Mouse (Mus musculus): ENCODE data around the gene Snu13.

Snu13 gene

DNA sequence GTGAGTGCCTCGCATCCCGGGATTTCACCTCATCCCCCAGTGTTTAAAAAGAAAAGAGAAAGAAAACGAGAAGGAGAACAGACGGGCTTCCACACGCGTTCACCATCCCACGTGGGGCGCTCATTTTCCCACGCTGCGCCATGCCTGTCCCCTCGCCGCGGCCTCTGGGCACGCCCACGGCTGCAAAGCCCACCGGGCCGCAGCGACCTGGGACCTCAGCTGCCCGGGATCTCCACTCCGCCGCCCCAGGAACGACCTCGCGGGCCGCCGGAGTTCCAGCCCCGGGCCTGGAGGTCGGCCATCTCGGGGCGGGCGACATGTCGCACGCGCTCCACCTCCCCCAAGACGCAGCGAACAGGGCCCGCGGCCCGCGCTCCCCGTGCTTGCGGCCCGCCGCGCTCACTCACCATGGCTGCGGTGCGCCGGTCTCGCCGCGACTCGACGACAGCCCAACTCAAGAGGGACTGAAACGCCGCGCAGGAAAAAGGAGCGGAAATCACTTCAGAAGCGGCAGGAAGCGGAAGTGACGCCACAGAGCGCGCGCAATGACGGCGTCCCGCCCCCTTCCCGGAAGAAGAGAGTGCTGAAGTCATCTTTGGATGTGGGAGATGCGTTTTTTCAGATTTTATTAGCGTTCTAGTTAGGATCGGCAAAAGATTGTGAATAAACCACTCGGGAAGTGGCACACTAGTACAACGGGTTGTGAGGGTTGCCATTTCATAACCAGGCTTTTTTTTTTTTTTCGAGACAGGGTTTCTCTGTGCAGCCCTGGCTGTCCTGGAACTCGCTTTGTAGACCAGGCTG lies at the start of gene Snu13:
Gene Snu13 (minus strand): TSS at position 519 of the 804 bp plus-strand sequence.
- DNase-seq (ENCODE audit: low spot score), result peak; percentile 95

DNA sequence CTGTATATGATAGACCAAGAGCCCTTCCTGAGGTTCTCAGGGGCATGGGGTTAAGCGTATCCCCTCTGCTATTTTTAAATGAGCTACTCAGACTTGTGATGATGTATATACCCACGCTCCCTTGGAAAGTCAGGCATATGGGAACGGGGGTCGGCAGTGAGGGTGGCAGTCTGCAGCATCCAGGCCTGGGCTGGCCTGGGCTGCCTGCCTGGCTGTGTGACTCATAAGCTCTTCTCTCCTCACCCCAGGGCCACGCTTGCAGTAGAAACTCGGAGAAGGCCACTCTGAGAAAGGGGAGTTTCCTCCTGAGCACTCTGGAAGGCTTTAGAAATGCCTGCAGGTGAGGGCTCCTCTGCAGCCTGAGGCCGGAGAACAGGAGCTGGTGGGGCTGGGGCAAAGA lies 43.7 kb upstream of the Snu13 start:
- no peak for DNase-seq (ENCODE audit: low spot score)

- DNase-seq (ENCODE audit: low spot score), result peak; percentile 56
Observed at GRCm38 (mm10) chr15:82087266-82087665, 39.9 kb upstream of the Snu13 start.

DNA sequence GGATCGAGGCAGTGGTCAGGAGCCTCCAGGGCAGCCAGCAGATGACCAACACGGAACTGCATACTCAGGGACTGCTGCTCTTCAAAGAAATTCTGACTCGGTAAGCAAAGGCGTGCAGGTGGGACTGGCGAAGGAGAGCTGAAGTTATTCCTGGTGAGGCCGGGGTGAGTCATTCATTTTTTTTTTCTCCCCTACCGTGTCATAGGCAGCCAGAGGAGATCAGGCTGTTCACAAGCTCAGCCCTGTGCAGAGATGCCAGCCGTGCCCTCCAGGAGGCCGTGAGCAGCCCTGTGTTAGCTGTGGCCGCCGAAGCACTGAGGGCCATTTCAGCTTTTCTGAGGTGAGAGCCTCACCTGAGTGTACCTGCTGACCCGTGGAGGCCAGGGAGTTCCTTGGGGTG lies 38.7 kb upstream of the Snu13 start:
- no peak for DNase-seq (ENCODE audit: low spot score)

GRCm38 (mm10) chr15:82085606-82086005 lies 38.2 kb upstream of the Snu13 start:
- DNase-seq (ENCODE audit: low spot score), result no peak

- DNase-seq (ENCODE audit: low spot score), result peak; percentile 28
Observed at GRCm38 (mm10) chr15:82081161-82081560, 33.8 kb upstream of the Snu13 start.

- no peak for DNase-seq (ENCODE audit: low spot score)
Observed at GRCm38 (mm10) chr15:82079883-82080282, 32.5 kb upstream of the Snu13 start.

DNA sequence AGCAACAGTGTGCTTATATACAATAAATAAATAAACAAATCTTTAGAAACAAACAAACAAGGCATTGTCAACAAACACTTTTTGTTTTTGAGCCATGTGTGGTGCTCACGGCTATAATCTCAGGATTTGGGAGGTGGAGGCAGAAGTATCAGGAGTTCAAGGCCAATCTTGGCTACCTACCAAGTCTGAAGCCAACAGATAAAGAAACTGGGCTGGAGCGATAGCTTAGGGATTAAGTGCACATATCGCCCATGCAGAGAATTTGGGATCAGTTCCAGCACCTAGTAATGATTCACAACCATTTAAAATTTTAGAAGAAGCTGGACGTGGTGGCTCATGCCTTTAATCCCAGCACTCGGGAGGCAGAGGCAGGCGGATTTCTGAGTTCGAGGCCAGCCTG lies 26.1 kb upstream of the Snu13 start:
- DNase-seq (ENCODE audit: low spot score), result no peak

- DNase-seq (ENCODE audit: low spot score), result no peak
Observed at GRCm38 (mm10) chr15:82071816-82072469, 24.5 kb upstream of the Snu13 start.

DNA sequence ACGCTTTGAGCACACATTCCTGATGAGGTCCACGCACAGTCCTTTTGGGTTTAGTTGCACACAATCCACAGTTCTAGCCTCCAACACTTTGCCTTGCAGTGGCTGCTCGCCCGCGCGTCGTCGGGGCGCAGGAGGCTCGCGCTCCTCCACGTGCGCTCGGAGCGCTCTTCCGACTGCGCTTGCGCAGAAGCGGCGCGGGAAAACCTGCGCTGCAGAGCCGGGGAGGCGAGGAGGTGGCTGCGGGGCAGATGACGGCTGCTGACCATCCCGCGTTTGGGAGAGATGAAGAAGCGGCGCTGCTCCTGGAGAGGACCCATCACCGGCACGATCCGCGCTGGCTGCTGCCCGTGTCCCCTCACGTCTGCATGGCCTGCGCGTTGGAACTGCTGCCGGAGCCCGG lies 22.5 kb upstream of the Snu13 start, which contains the start of gene Mei1:
Gene Mei1 (plus strand): TSS at position 99 of the 400 bp plus-strand sequence.
- no peak for DNase-seq (ENCODE audit: low spot score)

DNA sequence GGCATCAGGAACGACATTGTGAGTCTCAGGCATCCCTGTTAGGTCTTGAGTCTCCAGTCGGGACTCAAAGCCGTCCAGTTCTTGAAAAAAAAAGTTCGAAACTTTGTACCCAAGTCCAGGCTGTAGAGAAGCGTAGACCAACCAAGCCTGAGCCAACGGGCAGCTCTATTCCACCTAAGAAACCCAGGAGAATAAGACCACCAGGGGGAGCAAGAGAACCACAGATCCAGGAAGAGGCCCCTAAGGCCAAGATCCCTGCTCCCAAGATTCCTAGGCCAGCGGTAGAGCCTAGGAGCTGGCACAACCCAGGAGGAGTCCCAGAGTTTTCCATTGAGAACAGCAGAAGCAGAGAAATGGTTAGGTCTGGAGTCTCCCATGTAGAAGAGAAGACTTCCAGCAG lies 18.1 kb upstream of the Snu13 start:
- DNase-seq (ENCODE audit: low spot score), result peak; percentile 94

DNA sequence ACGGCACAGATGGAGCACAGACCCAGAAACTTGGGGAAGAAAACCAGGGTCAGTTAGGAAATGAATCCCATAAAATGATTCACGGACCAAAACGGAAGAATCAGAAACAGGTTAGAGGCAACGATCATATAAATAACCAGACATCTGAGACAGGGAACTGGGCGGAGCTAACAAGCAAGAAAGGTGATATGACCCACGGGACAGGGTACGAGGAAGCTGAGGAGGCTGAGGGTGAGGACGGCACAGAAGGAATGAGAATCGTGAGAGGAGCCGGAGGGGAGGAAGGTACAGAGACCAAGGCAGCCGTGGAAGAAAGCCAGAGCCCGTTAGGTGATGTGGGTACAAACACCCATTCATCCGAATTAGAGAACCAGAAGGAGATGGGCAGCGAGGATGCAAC lies 16.5 kb upstream of the Snu13 start:
- DNase-seq (ENCODE audit: low spot score), result peak; percentile 30

DNA sequence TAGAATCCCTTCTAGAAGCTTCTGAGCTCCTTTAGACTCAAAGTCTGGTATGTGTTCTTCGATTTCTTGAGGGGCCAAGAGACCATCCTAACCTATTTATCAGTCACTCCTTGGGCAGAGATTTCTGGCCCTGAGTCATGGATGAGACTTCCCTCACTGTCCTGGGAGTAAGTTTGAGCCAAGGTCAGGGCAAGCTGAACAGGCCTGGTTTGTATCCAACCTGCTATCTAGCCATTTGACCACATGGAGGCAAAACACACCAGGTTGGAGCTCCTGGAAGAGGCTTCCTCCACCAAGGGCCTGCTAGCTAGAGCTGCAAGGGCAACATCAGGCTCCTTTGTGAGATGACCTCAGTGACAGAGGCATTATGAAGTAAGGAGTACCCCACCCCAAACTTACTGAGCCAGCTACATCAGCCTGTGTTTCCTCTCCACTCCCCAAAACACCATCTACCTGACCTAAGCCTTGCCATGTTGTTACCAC lies 11.4 kb upstream of the Snu13 start, which contains the start of gene 4930407I10Rik:
Gene 4930407I10Rik (plus strand): TSS at position 433 of the 483 bp plus-strand sequence.
- no peak for DNase-seq (ENCODE audit: low spot score)

DNA sequence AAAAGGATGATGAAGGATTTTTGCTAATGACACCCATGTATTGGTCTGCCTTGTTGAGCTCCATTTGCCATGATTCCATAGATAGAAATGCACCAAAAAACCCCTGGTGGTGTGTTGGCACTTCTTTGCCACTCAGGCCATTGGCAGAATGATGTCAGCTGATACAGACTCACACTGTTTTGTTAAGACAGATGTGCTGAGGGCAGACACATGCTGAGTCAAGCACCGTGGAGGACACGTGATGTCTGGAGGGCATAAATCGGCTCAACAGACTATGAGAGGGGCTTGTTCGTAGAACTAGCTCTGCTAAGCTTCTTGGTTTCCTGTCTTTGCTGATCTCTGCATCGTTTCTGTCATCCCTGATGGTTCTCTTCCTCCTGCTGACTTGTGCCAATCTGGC lies 5.1 kb upstream of the Snu13 start:
- no peak for DNase-seq (ENCODE audit: low spot score)

DNA sequence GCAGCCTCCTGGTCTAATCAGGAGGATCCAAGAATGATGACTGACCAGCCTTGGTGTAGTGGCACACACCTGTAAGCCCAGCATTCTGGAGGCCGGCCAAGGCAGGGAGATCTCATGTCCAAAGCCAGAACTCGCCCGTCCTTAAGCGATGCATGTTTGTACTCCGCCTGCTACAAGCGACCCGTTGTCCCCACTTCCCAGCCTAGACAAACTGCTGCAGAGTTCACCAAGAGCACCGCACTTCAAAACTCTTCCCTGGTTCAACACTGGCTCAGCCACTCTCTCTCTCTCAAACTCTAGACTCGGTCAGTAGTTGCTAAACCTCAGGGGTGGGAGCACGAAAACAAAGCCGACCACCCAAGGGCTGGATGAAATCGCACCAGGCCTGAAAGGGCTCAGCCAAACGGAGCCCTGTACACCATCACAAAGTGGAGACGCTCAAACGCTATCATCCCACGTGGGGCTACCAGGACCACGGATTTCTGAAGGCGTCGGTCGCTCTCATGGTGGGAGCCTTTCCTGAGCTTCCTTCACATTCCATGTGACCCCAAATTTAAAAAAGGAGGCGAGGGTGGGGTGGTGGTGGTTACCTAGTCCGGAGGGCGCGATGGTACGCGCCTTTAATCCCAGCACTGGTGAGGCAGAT lies 1.0 kb downstream of the Snu13 start:
- peak; percentile 54 for DNase-seq (ENCODE audit: low spot score)

DNA sequence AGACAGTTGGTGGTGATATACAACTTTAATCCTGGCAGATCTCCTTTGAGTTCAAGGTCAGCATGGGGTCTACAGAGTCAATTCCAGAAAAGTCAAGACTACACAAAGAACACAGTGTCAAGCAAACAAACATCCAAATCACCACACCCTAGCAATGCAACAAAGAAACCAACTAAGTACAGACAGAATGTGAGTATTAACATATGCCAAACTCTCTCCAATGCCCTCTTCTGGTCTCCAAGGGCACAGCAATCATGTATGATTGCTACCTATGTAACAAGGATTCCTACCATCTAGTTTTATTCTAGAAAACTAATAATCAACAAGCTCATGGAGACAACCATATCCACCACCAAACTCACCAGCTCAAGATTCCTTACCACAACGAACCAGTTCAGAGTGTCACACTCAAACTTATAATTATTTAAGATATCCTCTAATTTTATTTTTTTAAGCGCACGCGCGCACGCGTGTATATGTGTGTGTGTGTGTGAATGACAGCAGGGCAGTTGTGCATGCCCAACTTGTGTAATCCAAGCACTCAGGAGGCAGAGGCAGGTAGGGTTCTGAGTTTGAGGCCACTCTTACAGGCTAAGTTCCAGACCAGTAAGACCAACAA lies 3.1 kb downstream of the Snu13 start:
- peak; percentile 48 for DNase-seq (ENCODE audit: low spot score)

- DNase-seq (ENCODE audit: low spot score), result peak; percentile 73
Observed at GRCm38 (mm10) chr15:82040650-82041049, 6.7 kb downstream of the Snu13 start.

- no peak for DNase-seq (ENCODE audit: low spot score)
Observed at GRCm38 (mm10) chr15:82035904-82036689, 11.3 kb downstream of the Snu13 start.

DNA sequence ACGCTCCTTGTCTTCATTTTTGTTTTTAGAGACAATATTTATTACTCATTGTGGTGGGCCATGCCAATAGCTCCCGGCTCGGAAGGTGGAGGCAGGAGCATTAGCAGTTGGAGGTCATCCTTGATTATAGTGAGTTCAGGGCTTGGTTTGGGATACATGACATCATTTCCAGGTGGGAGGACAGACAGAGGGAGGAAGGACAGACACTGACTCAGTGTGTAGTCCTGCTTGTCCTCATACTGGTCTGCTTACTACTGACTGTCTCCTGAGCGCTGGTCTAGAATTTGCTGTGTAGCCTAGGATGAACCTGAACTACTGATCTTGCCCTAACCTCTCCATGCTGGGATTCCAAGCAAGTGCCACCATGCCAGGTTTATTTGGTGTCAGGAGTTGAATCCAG lies 13.6 kb downstream of the Snu13 start, which contains the start of gene Desi1:
Gene Desi1 (minus strand): TSS at position 101 of the 400 bp plus-strand sequence.
- DNase-seq (ENCODE audit: low spot score), result no peak

GRCm38 (mm10) chr15:82032386-82032785 lies 15.0 kb downstream of the Snu13 start:
- no peak for DNase-seq (ENCODE audit: low spot score)

DNA sequence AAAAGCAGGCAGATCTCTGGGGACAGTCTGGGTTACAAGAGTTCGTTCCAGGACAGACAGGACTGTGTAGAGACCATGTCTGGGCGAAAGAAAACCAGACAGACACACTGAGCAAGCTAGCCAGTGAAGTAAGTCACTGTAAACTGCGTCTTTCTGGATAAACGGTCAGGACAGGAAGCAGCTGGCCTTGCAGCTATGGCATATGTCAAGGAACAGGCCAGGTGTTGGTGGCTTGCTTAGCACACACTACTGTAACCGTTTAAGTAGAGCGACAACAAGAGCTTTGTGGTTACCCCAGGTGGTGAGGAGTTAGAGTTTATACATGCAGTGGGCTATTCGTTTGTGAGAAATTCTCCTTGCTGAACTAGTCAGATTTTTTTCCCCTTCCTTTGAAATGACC lies 19.7 kb downstream of the Snu13 start:
- DNase-seq (ENCODE audit: low spot score), result no peak

All from MN1 (cell line).